Mouse (Mus musculus) gastrocnemius, postnatal 4 days (tissue): ENCODE measurements at regions not wholly inside any gene's neighbourhood (a gene's known extent, or its start where the extent isn't known, plus 50 kb on each side); places are given as distances from the start of the nearest gene placed in this dataset.

ENCODE experiments used
- DNase-seq, 2 experiments: peaks; one replicate each; pipeline ENCODE4 v3.0.0; 2021 to 2022; ENCODE audit warnings: low spot score in 2 of 2, mixed read lengths in 2 of 2

- DNase-seq = peak in 1 of 2 experiments; percentile 12
Observed at GRCm38 (mm10) chr4:54601671-54602512, 343.0 kb upstream of the Zfp462 start.

- no peak for DNase-seq
Observed at GRCm38 (mm10) chr4:54602513-54603205, 342.2 kb upstream of the Zfp462 start.

- DNase-seq = no peak
Observed at GRCm38 (mm10) chr4:54610101-54610500, 334.7 kb upstream of the Zfp462 start.

- DNase-seq = no peak
Observed at GRCm38 (mm10) chr4:54611990-54612980, 332.6 kb upstream of the Zfp462 start.

GRCm38 (mm10) chr4:54613076-54613475 lies 331.8 kb upstream of the Zfp462 start:
- DNase-seq = no peak

- no peak for DNase-seq
Observed at GRCm38 (mm10) chr4:54613611-54614010, 331.2 kb upstream of the Zfp462 start.

GRCm38 (mm10) chr4:54615886-54616285 lies 329.0 kb upstream of the Zfp462 start:
- DNase-seq = no peak

GRCm38 (mm10) chr4:54624024-54624873 lies 320.6 kb upstream of the Zfp462 start:
- no peak for DNase-seq

- no peak for DNase-seq
Observed at GRCm38 (mm10) chr4:54636986-54637641, 307.7 kb upstream of the Zfp462 start.

GRCm38 (mm10) chr4:54646033-54646432 lies 298.8 kb upstream of the Zfp462 start:
- no peak for DNase-seq

GRCm38 (mm10) chr4:54646459-54646858 lies 298.4 kb upstream of the Zfp462 start:
- DNase-seq = no peak

- no peak for DNase-seq
Observed at GRCm38 (mm10) chr4:54648254-54648653, 296.6 kb upstream of the Zfp462 start.

- no peak for DNase-seq
Observed at GRCm38 (mm10) chr4:54651646-54652110, 293.2 kb upstream of the Zfp462 start.

GRCm38 (mm10) chr4:54652111-54653021 lies 292.5 kb upstream of the Zfp462 start:
- DNase-seq = no peak

- DNase-seq = no peak
Observed at GRCm38 (mm10) chr4:54653097-54653776, 291.6 kb upstream of the Zfp462 start.
